Mouse (Mus musculus): ENCODE data around the gene Smg5. TPM values are rescaled to one million over a fixed set of nuclear protein-coding genes. Genes with fewer than 3 reads are reported as not detected.
"Not testable (repeated sequence)": the region's sequence is repeated elsewhere in the genome, so short reads cannot be mapped to it uniquely, and the experiment has no call there.

The Smg5 gene
- total RNA-seq, 2 experiments from 2014 or later: 42.9 to 45.5 TPM

GRCm38 (mm10) chr3:88350732-88351131, 14.7 kb downstream of the Smg5 start:
- intact Hi-C loops (cut with DNase I): no loop called here
- DNase-seq (ENCODE audit: low spot score): no peak

GRCm38 (mm10) chr3:88352907-88353306, 16.8 kb downstream of the Smg5 start:
- intact Hi-C loops (cut with DNase I): no loop called here
- no peak for DNase-seq (ENCODE audit: low spot score)

GRCm38 (mm10) chr3:88354396-88355165, 18.5 kb downstream of the Smg5 start:
- intact Hi-C loops (cut with DNase I): no loop called here
- no peak for DNase-seq (ENCODE audit: low spot score)

GRCm38 (mm10) chr3:88359584-88359983, 23.5 kb downstream of the Smg5 start:
- DNase-seq (ENCODE audit: low spot score): no peak
- intact Hi-C loops (cut with DNase I): no loop called here

GRCm38 (mm10) chr3:88359989-88360388, 23.9 kb downstream of the Smg5 start:
- no peak for DNase-seq (ENCODE audit: low spot score)
- intact Hi-C loops (cut with DNase I): no loop called here

GRCm38 (mm10) chr3:88361096-88361495, 25.0 kb downstream of the Smg5 start:
- DNase-seq (ENCODE audit: low spot score): no peak
- intact Hi-C loops (cut with DNase I): no loop called here

GRCm38 (mm10) chr3:88361612-88362313, 25.7 kb downstream of the Smg5 start:
- intact Hi-C loops (cut with DNase I): no loop called here
- DNase-seq (ENCODE audit: low spot score): no peak

- no peak for DNase-seq (ENCODE audit: low spot score)
- intact Hi-C loops (cut with DNase I): no loop called here
Observed at GRCm38 (mm10) chr3:88363700-88364099, 27.6 kb downstream of the Smg5 start.

GRCm38 (mm10) chr3:88364337-88364736, 28.3 kb downstream of the Smg5 start, which contains the start of gene Paqr6:
Paqr6 (plus strand) TSS chr3:88364584.
- intact Hi-C loops (cut with DNase I): no loop called here
- DNase-seq (ENCODE audit: low spot score): peak; percentile 49

GRCm38 (mm10) chr3:88365705-88366361, 29.8 kb downstream of the Smg5 start:
- intact Hi-C loops (cut with DNase I): no loop called here
- no peak for DNase-seq (ENCODE audit: low spot score)

GRCm38 (mm10) chr3:88366830-88367428, 30.9 kb downstream of the Smg5 start:
- intact Hi-C loops (cut with DNase I); DNase-seq (ENCODE audit: low spot score): not testable (repeated sequence)

GRCm38 (mm10) chr3:88367517-88367916, 31.5 kb downstream of the Smg5 start:
- intact Hi-C loops (cut with DNase I); DNase-seq (ENCODE audit: low spot score): not testable (repeated sequence)

GRCm38 (mm10) chr3:88368511-88368910, 32.5 kb downstream of the Smg5 start:
- DNase-seq (ENCODE audit: low spot score); intact Hi-C loops (cut with DNase I): not testable (repeated sequence)

GRCm38 (mm10) chr3:88372643-88373042, 36.6 kb downstream of the Smg5 start, which contains the start of gene Bglap3:
Bglap3 (minus strand) TSS chr3:88372743.
- intact Hi-C loops (cut with DNase I); DNase-seq (ENCODE audit: low spot score): not testable (repeated sequence)

- intact Hi-C loops (cut with DNase I); DNase-seq (ENCODE audit: low spot score): not testable (repeated sequence)
Observed at GRCm38 (mm10) chr3:88375750-88376626, 39.9 kb downstream of the Smg5 start.

- intact Hi-C loops (cut with DNase I); DNase-seq (ENCODE audit: low spot score): not testable (repeated sequence)
Observed at GRCm38 (mm10) chr3:88376644-88377043, 40.6 kb downstream of the Smg5 start.

- intact Hi-C loops (cut with DNase I); DNase-seq (ENCODE audit: low spot score): not testable (repeated sequence)
Observed at GRCm38 (mm10) chr3:88378599-88378998, 42.5 kb downstream of the Smg5 start, which contains the start of gene Bglap2. Bglap2 (minus strand) TSS chr3:88378699.

GRCm38 (mm10) chr3:88381389-88382315, 45.6 kb downstream of the Smg5 start:
- DNase-seq (ENCODE audit: low spot score); intact Hi-C loops (cut with DNase I): not testable (repeated sequence)

Data from heart, postnatal 25 days (tissue).